In the genomic region with DNA sequence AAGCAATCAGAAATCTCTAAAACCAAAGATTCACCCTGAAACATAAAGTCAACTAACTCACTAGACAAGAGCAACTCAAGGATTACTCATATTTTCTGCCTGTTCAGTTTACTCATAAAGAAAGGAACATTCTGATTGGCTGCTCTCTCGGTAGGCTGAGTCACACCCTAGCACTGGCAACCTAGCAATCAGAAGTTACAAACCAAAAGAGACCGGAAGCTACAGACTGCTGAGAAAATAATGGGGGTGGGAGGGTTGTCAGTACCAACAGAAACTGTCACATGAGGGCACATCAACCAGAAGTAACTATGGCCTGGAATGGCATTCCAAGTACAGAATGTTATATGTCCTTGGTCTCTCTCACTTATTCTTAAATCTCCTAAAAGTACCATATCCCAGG, we compare ENCODE assay signal across 19 mouse cellular contexts. TPM values are rescaled to one million over a fixed set of nuclear protein-coding genes. Genes with fewer than 3 reads are reported as not detected.
DNase-seq lines count a peak whose midpoint lies in the region; ATAC-seq lines count a peak whose summit lies in the region.
"Had no signal": no experiment of that assay in that cellular context is flagged by ENCODE, and none has a peak within 500 bp of the region (broad histone marks: within the 10 kb centered on the region; RNA-seq: fewer than 3 reads in every experiment).

No protein-coding gene starts in this region.

- H3K27me3 ChIP-seq in hindbrain, embryonic 11.5 days (ENCODE audit: control insufficient read depth, insufficient read depth, low read length): no peaks in the 10 kb centered on the region
- H3K27me3 ChIP-seq: forebrain, embryonic 13.5 days; hindbrain, embryonic 15.5 days; liver, embryonic 13.5 days had no signal

- H3K9ac ChIP-seq in hindbrain, embryonic 11.5 days (ENCODE audit: low read depth, low read length): no peak overlapping the region
- H3K9ac ChIP-seq: forebrain, embryonic 13.5 days; hindbrain, embryonic 15.5 days; liver, embryonic 13.5 days had no signal

- H3K27ac ChIP-seq in hindbrain, embryonic 11.5 days (ENCODE audit: low read depth, low read length): no peak overlapping the region
- H3K27ac ChIP-seq: forebrain, embryonic 13.5 days; hindbrain, embryonic 15.5 days; limb, embryonic 10.5 days; liver, embryonic 13.5 days; stomach, postnatal 0 days had no signal

- H3K4me1 ChIP-seq in hindbrain, embryonic 11.5 days (replicated peaks; ENCODE audit: control insufficient read depth, insufficient read depth, low read length): no peaks in the 10 kb centered on the region; the same call in 1 of the 2 replicates

- H3K4me2 ChIP-seq in hindbrain, embryonic 11.5 days (replicated peaks; ENCODE audit: low read depth, low read length): no peak overlapping the region
- H3K4me2 ChIP-seq: forebrain, embryonic 13.5 days; hindbrain, embryonic 15.5 days; liver, embryonic 13.5 days; midbrain, embryonic 11.5 days had no signal

- intact Hi-C loops in left cerebral cortex, postnatal 10 days (cut with DNase I): no loop called here

- WGBS in hindbrain, embryonic 11.5 days: 98% methylated on average over 2 of the region's 2 CpGs

- peak; percentile 87 for DNase-seq in 3T3-L1 (ENCODE audit: low read depth, low spot score)
- DNase-seq in CD4-positive helper T cell, adult 2 months (ENCODE audit: low read depth, low spot score): peak; percentile 90
- DNase-seq in left cerebral cortex, postnatal 10 days (ENCODE audit: extremely low spot score in 1 of 2, low spot score in 2 of 2): no peak
- no peak for DNase-seq in right cerebral cortex, postnatal 10 days (ENCODE audit: low spot score in 2 of 2)
- DNase-seq in hindbrain, embryonic 11.5 days (ENCODE audit: low spot score): no peak
- DNase-seq: cerebellum, adult 9-10 months; heart, adult 11 months; kidney, adult 9 months; kidney, postnatal 4 days; liver, embryonic 13.5 days; spleen, adult 18-20 months; thymus, postnatal 14 days had no signal

- ATAC-seq in activated CD4-positive, CD25-positive, alpha-beta regulatory T cell, adult 4 months: peak; percentile 98
- peak; percentile 61 for ATAC-seq in monocyte, adult 5-6 weeks (replicated peaks; ENCODE audit: insufficient number of reproducible peaks, low FRiP score, low TSS enrichment, poor library complexity, severe bottlenecking)
- no peak for ATAC-seq in hindbrain, embryonic 11.5 days (ENCODE audit: low FRiP score)
- ATAC-seq: forebrain, embryonic 13.5 days had no signal

- no peak overlapping the region for H3K4me3 ChIP-seq in hindbrain, embryonic 11.5 days (ENCODE audit: low read depth, low read length)
- H3K4me3 ChIP-seq: forebrain, embryonic 13.5 days; hindbrain, embryonic 15.5 days; limb, embryonic 10.5 days; liver, embryonic 13.5 days had no signal

- H3K9me3 ChIP-seq in hindbrain, embryonic 11.5 days (ENCODE audit: control insufficient read depth, low read length): no peaks in the 10 kb centered on the region
- H3K9me3 ChIP-seq: forebrain, embryonic 13.5 days; hindbrain, embryonic 15.5 days; limb, embryonic 10.5 days; liver, embryonic 13.5 days had no signal

- H3K36me3 ChIP-seq in hindbrain, embryonic 11.5 days (ENCODE audit: control insufficient read depth, insufficient read depth, low read length): no peaks in the 10 kb centered on the region
- H3K36me3 ChIP-seq: hindbrain, embryonic 15.5 days; limb, embryonic 10.5 days; liver, embryonic 13.5 days had no signal

RNA-seq across cellular contexts. Expression of a gene that starts 6.1 kb away (rescaled TPM):
- polyA plus RNA-seq in activated CD4-positive, CD25-positive, alpha-beta regulatory T cell, adult 4 months (2017; shearing (Covaris generic)): 10 to 100 TPM; 15.4 to 21.1 TPM
- 16.0 to 36.6 TPM (median 32.1 TPM) in 3 replicates for total RNA-seq in monocyte, adult 5-6 weeks (2017)
- 100 to 1,000 TPM in 1 of 2 experiments, 10 to 100 TPM in 1; 97.2 to 106 TPM for total RNA-seq in left cerebral cortex, postnatal 10 days (2021)
- 47.1 and 50.2 TPM in 2 replicates for polyA plus RNA-seq in hindbrain, embryonic 11.5 days (2014; fragmentation: Nextera tagmentation; extraction: Ambion mirVana)

Comparison
In these comparisons a context has a peak if more than half of its experiments do, and no peak if none do; other contexts are left out.
1. DNase-seq: peak in 3T3-L1 (single experiment) and CD4-positive helper T cell, adult 2 months (single experiment); none in left cerebral cortex, postnatal 10 days (0 of 2), right cerebral cortex, postnatal 10 days (0 of 2) and hindbrain, embryonic 11.5 days (single experiment).